Mouse (Mus musculus): Measurements from ENCODE around the gene Parva.

DNA sequence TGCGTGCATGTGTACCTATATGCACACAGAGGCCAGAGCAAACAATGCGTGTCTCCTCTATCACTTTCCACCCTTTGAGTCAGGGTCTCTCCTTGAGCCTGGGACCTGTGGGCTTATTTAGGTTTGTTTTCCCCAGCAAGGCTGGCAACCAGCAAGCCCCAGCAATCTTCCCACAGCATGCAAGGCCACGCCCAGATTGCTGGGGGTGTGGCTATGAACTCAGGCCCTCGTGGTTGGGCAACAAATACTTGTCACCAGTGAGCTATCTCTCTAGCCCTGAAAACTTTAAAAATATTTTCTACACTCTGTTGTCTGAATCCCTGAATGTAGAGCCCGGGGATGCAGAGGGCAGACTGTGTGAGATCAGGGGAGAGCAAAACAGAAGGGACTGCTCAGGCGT lies 154.3 kb downstream of the Parva start:
- TF ChIP-seq ZNF384 (IDR thresholded peaks at IDR 0.05; ENCODE audit: low read depth, low read length) (no peak), POLR2A (IDR thresholded peaks at IDR 0.05; ENCODE audit: low read depth, low read length) (no peak), CTCF (conservative IDR thresholded peaks at IDR 0.05 in 1 of 2, IDR thresholded peaks at IDR 0.05 in 1 of 2; ENCODE audit: low read depth in 2 of 2, low read length in 2 of 2) (no peak)
